Mouse (Mus musculus) myocyte (in vitro differentiated cells): ENCODE results near the gene Tctn3. TPM values are rescaled to one million over a fixed set of nuclear protein-coding genes. Genes with fewer than 3 reads are reported as not detected.

ENCODE experiments used
- H3K27me3 ChIP-seq: one replicate; pipeline ENCODE4 v1.6.1; 2011; ENCODE audit not compliant: control insufficient read depth, insufficient read depth, insufficient read length
- H3K36me3 ChIP-seq: one replicate; pipeline ENCODE4 v1.6.1; 2011; ENCODE audit not compliant: control insufficient read depth, insufficient read depth
- H3K4me2 ChIP-seq: one replicate; pipeline ENCODE4 v1.6.1; 2011; ENCODE audit warnings: low read depth, control low read depth
- H3K4me3 ChIP-seq: one replicate; pipeline ENCODE4 v1.5.1; 2011; ENCODE audit warnings: mild to moderate bottlenecking, control low read depth, moderate library complexity
- H3K79me2 ChIP-seq: one replicate; pipeline ENCODE4 v1.6.1; 2011; ENCODE audit not compliant: control insufficient read depth, insufficient read depth
- H3ac ChIP-seq: one replicate; pipeline ENCODE4 v1.6.1; 2011; ENCODE audit not compliant: control insufficient read depth, insufficient read length
- MYOD1 ChIP-seq, 3 experiments: IDR thresholded peaks; one replicate each; pipeline ENCODE4 v1.6.1; 2011; ENCODE audit warnings: control low read depth in 2 of 3, low read depth in 2 of 3, mild to moderate bottlenecking in 2 of 3, moderate library complexity in 1 of 3; ENCODE audit not compliant: insufficient read length in 2 of 3, control insufficient read depth in 1 of 3
- MYOG ChIP-seq, 3 experiments: IDR thresholded peaks; one replicate each; pipeline ENCODE4 v1.6.1; 2011; ENCODE audit warnings: control low read depth in 2 of 3, low read depth in 2 of 3, mild to moderate bottlenecking in 2 of 3; ENCODE audit not compliant: insufficient read length in 2 of 3, control insufficient read depth in 1 of 3, insufficient read depth in 1 of 3
- POLR2A ChIP-seq: IDR thresholded peaks from one replicate; pipeline ENCODE4 v1.6.1; 2011; ENCODE audit warnings: low read depth, mild to moderate bottlenecking, control low read depth, moderate library complexity; ENCODE audit not compliant: insufficient read length
- POLR2AphosphoS2 ChIP-seq: IDR thresholded peaks from one replicate; pipeline ENCODE4 v1.6.1; 2011; ENCODE audit warnings: low read depth, control low read depth; ENCODE audit not compliant: insufficient read length
- REST ChIP-seq: IDR thresholded peaks from one replicate; pipeline ENCODE4 v1.6.1; 2011; ENCODE audit warnings: mild to moderate bottlenecking, control low read depth, moderate library complexity; ENCODE audit not compliant: insufficient read depth, insufficient read length
- TCF3 ChIP-seq: IDR thresholded peaks from one replicate; pipeline ENCODE4 v1.6.1; 2011; ENCODE audit warnings: low read depth, control low read depth; ENCODE audit not compliant: insufficient read length
- USF1 ChIP-seq: IDR thresholded peaks from one replicate; pipeline ENCODE4 v1.6.1; 2011; ENCODE audit warnings: low read depth, mild to moderate bottlenecking, control low read depth, moderate library complexity
- polyA plus RNA-seq: library from polyadenylated mRNA; unstranded; fragments of >200 nt; fragmentation: generic; extraction: Trizol; gene quantifications from one replicate; pipeline ENCODE4 v1.2.1, GENCODE M21; 2012; ENCODE audit warnings: missing spikeins

The Tctn3 gene
- polyA plus RNA-seq, 1 experiment: 5.6 TPM

GRCm38 (mm10) chr19:40548796-40549515, 63.1 kb downstream of the Tctn3 start:
- no peak overlapping the region for H3ac ChIP-seq
- H3K4me3 ChIP-seq: no peak overlapping the region
- H3K36me3 ChIP-seq: peaks cover 20% of the 10 kb centered on the region
- no peaks in the 10 kb centered on the region for H3K79me2 ChIP-seq
- H3K27me3 ChIP-seq: no peaks in the 10 kb centered on the region
- TF ChIP-seq REST (no peak), POLR2A (no peak), POLR2AphosphoS2 (peak; percentile 11), USF1 (no peak)
- H3K4me2 ChIP-seq: no peak overlapping the region

DNA sequence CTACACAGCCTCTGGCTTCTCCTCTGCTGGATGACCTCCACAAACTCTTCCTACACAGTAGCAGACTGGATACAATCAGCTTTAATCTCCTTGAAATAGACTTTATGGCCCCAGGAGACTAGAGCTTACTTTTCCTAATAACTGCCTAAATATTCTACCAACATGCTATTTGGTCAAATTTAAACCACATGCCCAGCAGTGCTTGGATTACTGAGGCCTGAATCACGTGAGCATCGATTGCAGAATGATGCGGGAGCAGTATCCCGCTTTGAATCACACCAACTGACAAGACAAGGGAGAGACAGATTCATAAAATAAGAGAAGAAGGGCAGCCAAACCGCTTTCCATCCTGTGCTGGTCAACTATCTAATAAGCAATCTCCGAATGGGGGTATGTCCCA, 63.6 kb downstream of the Tctn3 start:
- no peak overlapping the region for H3K4me2 ChIP-seq
- H3K27me3 ChIP-seq: no peaks in the 10 kb centered on the region
- TF ChIP-seq MYOG (IDR thresholded peaks at IDR 0.05; ENCODE audit: control insufficient read depth in 1 of 3, insufficient read depth in 1 of 3, insufficient read length in 2 of 3, low read depth in 2 of 3) (no peak), TCF3 (no peak), MYOD1 (IDR thresholded peaks at IDR 0.05; ENCODE audit: control insufficient read depth in 1 of 3, insufficient read length in 2 of 3, low read depth in 2 of 3) (no peak)
- no peaks in the 10 kb centered on the region for H3K79me2 ChIP-seq
- peaks cover 16% of the 10 kb centered on the region for H3K36me3 ChIP-seq
- no peak overlapping the region for H3ac ChIP-seq
- H3K4me3 ChIP-seq: no peak overlapping the region

Other genes with a start within 250 kb of the Tctn3 start
- gene Sorbs1, start 98.5 kb downstream of the Tctn3 start, polyA plus RNA-seq: 38.8 TPM
- 185 TPM for gene Aldh18a1, start 23.8 kb downstream of the Tctn3 start, polyA plus RNA-seq
- 0.07 TPM for gene Entpd1, start 133 bp upstream of the Tctn3 start, polyA plus RNA-seq
- not detected for gene Cc2d2b, start 136.5 kb upstream of the Tctn3 start, polyA plus RNA-seq
- 2.1 TPM for gene Ccnj, start 219.0 kb upstream of the Tctn3 start, polyA plus RNA-seq